Mouse (Mus musculus) neutrophil, adult 65 days (primary cell): Measurements from ENCODE around the gene Serpinb9d. TPM values are rescaled to one million over a fixed set of nuclear protein-coding genes. Genes with fewer than 3 reads are reported as not detected.

ENCODE experiments used
- total RNA-seq: library from RNA; stranded (reverse); gene quantifications from 2 replicates; pipeline ENCODE4 v1.2.4, GENCODE M21; 2023

The Serpinb9d gene
- not detected in 2 replicates for total RNA-seq

GRCm38 (mm10) chr13:33192659-33193058, at the start of gene Serpinb9d:
TSS of gene Serpinb9d (plus strand) at chr13:33192959.

GRCm38 (mm10) chr13:33159642-33160041, 33.1 kb upstream of the Serpinb9d start, which contains the start of gene Serpinb9c:
TSS of gene Serpinb9c (minus strand) at chr13:33159742.

GRCm38 (mm10) chr13:33249312-33249711, 56.6 kb downstream of the Serpinb9d start, which contains the start of gene Serpinb9e:
TSS of gene Serpinb9e (plus strand) at chr13:33249612.

Other genes starting within 250 kb of the Serpinb9d start
- not detected in 2 replicates for gene Serpinb6b, start 227.8 kb upstream of the Serpinb9d start, total RNA-seq
- 0.23 and 0.25 TPM in 2 replicates for gene Serpinb9, start 189.7 kb upstream of the Serpinb9d start, total RNA-seq
- gene Serpinb9b, start 165.5 kb upstream of the Serpinb9d start, total RNA-seq = not detected in 2 replicates
- not detected in 2 replicates for gene Serpinb1b, start 114.4 kb upstream of the Serpinb9d start, total RNA-seq
- not detected in 2 replicates for gene Serpinb9c, start 33.2 kb upstream of the Serpinb9d start, total RNA-seq
- not detected in 2 replicates for gene Serpinb9e, start 56.7 kb downstream of the Serpinb9d start, total RNA-seq
- not detected in 2 replicates for gene Serpinb9f, start 131.1 kb downstream of the Serpinb9d start, total RNA-seq
- gene Gm11397, start 202.8 kb downstream of the Serpinb9d start, total RNA-seq = not detected in 2 replicates